Mouse (Mus musculus): ENCODE data around the gene Trappc6a.

GRCm38 (mm10) chr7:19523017-19523756, 15.0 kb downstream of the Trappc6a start:
- no peak for TF ChIP-seq CTCF (IDR thresholded peaks at IDR 0.05; ENCODE audit: low read depth)
- TF ChIP-seq EP300 (IDR thresholded peaks at IDR 0.05; ENCODE audit: low read depth) = no peak
